Mouse (Mus musculus): ENCODE data around the gene Map1a.

DNA sequence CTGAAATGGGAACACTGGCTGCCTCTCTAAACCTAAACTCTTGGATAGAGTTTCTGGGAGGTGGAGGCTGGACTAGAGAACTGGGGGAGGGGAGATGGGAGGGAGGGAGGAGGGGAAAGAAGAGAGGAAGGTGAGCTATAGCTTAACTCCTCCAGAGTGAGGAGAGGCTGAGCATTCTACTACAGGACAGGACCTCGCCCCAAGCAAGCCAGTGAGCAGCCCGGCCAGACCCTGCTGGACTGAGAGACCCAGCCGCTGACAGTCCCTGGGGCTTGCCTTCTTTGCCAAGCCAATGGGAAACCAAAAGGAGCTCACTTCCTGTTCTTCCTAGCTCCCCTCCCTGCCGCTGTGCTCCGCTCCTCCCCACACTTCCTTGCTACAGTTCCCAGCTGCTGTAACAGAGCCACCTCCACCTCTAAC lies 19.6 kb downstream of the Map1a start:
- TF ChIP-seq POLR2A (IDR thresholded peaks at IDR 0.05; ENCODE audit: extremely low read depth, insufficient read depth, low read length), result peak; percentile 68; the same call in 1 of the 2 replicates
- no peak for TF ChIP-seq CTCF (IDR thresholded peaks at IDR 0.05; ENCODE audit: extremely low read depth, insufficient read depth, low read length)
